Mouse (Mus musculus): ENCODE results near the gene Wbp1. TPM values are rescaled to one million over a fixed set of nuclear protein-coding genes. Genes with fewer than 3 reads are reported as not detected.

Wbp1 gene
- total and polyA plus RNA-seq, 3 experiments, result 79.1 to 388 (median 117) TPM

DNA sequence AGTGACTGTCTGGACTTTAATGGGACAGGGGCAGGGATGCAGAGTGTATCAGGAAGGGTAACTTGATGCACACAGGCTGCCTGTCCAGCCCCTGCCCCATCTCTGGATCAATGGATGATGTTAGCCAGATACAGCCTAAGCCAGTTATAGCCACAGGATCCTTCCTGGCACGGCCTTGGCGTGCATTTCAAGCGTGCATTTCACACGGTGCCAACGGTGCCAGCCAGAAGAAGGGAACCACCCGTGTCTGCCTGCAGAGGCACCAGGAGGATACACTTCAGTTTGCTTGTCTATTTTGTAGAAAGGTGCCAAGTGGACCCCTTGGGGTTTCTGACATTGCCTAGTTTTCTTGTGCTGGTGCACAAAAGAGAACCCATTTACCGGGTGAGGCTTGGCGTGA lies 18.7 kb upstream of the Wbp1 start:
- no peak for DNase-seq

DNA sequence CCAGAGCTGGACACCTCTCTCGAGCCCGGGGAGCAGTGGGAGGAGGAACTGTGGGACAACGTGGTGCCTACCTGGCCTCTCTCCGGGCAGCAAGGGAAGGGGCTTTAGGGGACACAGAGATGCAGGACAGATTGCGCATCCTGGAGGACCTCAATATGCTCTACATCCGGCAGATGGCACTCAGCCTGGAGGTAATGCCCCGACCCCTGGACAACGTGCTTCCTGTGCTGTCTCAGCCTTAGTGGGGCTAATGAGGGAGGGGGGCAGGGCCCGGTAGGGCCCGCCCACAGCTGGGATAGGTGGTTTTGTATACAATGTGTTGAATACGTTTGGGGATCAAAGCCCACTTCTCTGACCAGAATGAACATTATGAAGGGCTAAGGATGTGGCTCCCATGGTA lies 16.7 kb upstream of the Wbp1 start:
- DNase-seq, result no peak

DNA sequence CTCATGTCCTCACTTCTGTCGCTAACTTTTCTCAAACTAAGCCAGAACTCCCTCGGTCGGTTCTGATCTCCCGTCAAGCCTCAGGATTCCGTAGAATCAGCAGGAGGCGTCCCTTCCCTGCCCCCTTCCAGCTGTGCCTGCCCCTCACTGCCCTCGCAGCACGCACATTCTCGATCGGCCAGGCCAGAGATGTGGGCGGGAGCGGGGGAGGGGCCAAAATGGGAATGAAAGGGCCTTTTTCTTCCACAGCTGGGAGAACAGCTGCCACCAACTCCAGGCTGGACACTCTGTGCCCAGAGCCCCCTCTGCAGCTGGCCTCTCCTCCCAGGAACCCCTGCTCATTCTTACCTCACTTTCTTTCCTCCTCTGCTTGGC lies 16.2 kb upstream of the Wbp1 start:
- DNase-seq, result peak; percentile 94

DNA sequence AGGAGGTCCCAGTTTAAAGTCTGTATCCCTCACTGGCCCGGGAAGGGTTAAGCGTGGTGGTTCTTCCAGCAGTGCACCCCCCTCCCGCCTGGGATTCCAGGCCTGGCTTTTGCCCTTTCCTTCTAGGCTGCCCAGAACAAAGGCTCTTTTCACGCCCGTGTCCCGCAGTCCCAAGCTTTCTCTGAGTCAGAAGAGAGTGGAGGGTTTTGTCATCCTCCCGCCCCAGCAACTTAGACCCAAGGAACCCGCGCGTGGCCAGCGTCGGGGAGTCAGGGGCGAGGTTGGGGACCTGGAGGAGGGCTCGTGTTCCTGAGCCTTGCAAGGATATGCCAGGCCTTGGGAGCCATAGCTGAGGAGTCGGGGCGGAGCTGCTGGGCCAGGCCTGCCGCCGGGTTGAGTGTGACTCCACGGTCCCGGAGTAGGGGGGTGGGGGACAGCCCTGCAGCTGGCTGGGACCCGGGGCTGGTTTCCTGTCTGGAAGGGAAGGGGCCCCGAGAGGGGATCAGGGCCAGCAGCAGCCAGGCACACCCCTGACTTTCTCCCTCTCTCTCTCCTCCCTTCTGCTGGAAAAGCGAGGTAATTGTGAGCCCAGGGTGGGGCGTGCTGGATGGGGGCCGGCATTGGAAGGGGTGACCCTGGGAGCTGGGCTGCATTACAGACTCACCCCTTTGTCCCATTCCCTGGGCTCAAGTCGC lies 15.7 kb upstream of the Wbp1 start:
- peak; percentile 86 for DNase-seq

DNA sequence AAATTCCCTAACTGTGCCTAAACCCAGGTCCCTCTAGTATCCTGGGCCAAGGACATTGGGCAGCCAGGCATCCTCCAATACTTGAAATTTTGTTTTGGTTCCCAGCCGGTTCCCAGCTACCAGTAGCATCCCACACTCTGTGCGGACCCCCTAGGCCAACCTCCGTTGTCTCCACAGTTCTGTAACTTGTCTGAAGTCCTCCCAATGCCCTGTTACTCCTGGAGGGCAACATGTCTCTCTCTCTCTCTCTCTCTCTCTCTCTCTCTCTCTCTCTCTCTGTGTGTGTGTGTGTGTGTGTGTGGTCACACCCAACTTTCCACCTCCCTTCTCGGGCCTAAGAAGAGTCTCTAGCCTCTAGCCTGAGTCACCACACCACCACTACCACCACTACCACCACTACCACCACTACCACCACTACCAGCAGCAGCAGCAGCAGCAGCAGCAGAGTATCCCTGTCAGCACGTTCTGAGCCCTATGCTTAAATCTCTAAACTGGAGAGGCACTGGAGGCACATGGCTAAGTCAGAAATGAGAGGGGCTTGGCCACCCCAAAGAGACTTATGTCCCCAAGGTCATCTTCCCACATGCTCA lies 15.0 kb upstream of the Wbp1 start:
- no peak for DNase-seq

DNA sequence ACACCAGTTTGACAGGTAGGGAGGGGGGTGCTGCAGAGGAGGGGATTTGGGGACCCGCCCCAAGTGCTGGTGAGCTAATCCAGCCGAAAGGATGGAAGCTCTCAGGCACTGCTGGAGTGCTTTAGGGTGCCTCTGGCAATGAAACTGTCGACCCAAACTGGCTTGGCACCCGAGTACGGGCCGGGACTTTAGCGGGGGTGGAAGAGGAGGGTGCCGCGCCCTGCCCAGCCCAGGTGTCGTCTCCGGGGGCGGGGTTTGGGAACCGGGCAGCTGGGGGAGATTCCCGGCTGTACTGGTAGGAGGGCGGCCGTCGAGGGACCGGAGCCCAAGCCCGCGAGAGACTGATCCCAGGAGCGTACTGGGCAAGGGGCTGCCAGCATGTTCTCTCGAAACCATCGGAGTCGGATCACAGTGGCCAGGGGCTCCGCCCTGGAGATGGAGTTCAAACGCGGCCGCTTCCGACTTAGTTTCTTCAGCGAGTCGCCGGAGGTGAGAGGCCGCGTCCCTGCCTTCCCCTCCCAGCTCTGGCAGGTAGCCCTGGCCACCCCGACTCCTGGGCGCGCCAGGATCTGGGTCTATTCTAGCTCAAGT lies 14.3 kb upstream of the Wbp1 start:
- DNase-seq, result peak; percentile 49

DNA sequence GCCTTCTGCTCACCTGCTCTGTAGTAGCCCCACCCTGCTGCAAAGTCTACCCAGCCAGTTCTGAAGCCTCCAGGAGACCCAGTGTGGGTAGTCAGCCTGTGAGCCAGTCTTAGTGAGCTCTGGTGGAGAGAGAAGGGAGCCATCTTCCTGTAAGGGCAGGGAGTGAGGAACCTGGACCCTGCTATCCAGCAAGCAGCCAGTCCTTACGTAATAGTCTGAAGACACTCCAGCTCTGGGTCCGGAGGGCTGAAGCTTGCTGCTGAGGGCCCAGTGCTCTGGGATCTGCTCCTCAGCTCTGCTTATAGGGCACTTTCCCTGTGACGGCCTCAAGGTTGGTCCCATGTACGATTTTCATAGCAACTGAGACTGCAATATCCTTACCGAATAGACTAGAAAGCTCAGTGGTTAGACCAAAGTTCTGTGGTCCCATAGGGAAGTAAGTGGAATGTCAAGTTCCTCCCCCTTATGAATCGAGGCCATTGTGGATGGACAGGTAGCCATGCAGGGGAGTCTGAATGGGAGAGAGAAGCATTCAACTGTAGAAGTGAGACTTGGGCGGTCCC lies 13.7 kb upstream of the Wbp1 start, which contains the start of gene Rtkn:
Rtkn (plus strand) TSS at position 513 of the 563 bp plus-strand sequence.
- no peak for DNase-seq

DNA sequence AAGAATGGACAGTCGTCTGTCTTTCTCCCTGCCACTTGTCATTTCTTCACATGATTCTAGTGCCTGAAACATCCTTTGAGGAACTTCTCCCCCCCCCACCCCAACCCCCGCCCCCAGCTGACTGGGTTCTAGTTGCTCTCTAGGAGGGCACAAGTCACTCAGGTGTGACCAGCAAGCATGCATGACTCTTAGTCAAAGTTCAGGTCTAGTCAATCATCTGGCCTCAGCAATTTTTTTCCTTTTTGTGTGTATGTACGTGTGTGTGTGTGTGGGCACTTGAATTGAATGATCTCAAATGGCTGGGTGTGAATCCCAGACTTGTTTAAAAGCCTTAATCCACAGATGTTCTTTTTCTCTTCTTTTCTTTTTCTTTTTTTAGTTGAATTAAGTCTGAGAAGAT lies 12.9 kb upstream of the Wbp1 start:
- DNase-seq, result no peak

DNA sequence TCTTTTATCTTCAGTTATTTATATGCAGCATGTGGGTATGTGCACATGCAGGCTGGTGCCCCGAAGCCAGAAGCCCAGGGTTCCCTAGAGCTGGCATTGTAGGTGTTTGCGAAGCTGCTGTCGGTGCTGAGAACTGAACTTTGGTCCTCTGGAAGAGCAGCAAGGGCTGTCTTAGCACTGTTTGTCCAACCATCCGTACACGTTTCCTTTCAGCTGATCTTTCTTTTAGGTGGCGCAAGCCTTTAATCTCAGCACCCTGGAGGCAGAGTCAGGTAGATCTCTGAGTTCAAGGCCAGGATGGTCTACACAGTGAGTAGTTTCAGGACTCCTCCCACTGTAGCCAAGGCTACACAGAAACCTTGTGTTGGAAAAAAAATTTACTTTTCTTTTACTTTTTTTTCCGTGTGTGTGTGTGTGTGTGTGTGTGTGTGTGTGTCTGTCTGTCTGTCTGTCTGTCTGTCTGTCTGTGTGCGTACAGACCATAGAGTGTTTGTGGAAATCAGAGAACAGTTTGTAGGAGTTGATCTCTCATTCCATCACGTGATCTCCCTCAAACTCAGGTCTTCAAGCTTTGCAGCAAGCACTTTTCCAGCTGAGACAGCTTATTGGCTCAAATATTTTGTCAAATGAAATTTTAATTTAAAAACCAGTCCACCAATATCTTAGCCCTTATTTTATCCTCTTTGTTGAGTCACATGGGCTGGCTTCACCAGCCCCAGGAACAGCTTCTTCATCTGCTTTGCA lies 11.0 kb upstream of the Wbp1 start:
- DNase-seq, result no peak

DNA sequence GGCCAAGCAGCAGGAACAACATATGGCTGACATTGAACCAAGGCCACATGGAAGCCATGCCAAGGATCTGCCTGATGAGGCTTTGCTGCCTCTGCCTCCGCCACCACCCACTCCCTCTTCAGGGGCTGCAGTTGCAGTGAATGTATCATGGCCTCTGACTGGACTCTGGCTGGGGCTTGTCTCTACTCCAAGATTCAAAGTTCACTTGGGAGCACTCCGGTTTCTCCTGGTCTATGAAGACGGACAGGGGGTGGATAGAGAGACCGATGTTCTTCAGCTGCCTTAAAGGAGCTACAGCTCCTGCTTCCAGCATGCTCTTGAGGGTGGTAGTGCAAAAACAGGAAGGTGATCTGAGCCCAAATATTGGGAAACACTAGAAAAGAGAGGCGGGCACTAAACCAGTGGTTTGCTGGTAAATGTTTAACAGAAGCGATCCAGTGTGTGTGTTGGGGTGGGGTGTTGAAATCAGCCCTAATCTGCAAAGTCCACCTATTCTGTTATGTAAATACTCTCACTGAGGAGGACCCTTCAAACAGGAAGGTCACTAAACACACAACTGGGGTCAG lies 10.2 kb upstream of the Wbp1 start:
- no peak for DNase-seq

DNA sequence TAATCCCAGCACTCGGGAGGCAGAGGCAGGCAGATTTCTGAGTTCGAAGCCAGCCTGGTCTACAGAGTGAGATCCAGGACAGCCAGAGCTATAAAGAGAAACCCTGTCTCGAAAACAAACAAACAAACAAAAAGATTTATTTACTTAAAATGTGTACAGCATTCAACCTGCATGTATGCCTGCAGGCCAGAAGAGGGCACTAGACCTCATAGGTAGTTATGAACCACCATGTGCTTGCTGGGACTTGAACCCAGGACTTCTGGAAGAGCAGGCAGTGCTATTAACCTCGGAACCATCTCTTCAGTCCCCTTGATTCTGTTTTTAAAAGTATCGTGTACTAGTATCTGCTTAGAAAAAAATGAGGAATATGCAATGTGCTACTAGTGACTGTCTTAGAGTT lies 6.1 kb upstream of the Wbp1 start:
- no peak for DNase-seq

DNA sequence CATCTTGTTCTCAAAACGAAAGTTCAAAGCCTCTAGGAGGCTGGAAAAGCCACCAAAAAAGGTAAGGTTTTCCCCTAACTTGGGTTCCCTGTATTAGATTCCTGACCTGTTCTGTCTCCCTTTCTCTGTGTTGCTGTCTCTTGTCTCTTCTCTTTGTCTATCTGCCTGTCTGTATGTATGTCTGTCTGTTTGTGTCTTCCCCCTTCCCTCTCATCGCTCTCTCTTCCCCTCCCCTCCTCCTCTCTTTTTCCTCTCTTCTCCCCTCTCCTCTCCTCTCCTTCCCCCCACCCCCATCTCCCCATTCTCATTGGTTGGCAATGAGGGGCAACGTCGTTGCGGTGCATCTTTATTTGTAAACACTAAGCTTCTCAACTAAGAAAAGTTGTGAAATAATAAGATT lies 4.0 kb upstream of the Wbp1 start, which contains the start of gene Ino80b:
Ino80b (minus strand) TSS at position 101 of the 400 bp plus-strand sequence.
- no peak for DNase-seq

DNA sequence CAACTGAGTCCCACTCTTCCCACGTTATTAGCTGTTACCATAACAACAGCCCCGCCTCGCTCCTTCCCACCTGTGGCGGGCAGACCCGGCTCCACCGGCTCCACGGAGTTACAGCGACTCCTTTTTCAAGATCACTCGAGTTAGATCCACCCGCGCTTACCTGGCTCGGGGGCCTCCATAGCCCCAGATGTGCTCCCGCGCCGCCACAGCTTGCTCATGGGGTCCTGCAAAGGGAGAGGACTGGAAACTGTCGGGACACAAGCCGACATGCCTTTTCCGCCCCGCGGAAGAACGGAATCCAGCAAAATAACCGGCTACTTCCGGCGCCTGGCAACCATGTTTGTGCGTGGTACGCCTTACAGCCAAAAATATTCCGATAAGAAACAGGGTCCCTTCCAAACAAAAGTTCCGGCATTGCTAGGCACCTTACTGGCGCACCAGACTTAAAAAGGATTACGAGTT lies 3.5 kb upstream of the Wbp1 start:
- DNase-seq, result peak; percentile 93

DNA sequence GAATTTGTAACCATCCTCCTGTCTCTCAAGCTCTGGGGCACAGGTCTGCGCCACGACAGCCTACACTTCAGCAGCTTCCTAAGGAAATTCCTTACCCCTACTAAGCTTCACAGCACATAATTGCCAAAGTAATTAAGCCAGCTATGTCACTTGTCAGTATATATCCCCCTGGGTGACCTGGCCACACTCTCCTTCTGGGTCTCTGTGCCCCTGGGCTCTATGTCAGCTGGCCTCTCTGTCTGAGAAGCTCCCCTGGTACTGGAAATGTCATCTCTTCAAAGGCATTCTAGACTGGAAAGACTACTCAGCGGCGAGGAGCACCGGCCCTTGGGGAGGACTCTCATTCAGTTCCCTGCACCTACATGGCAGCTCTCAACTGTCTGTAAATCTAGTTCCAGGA lies 1.6 kb upstream of the Wbp1 start:
- DNase-seq, result no peak

DNA sequence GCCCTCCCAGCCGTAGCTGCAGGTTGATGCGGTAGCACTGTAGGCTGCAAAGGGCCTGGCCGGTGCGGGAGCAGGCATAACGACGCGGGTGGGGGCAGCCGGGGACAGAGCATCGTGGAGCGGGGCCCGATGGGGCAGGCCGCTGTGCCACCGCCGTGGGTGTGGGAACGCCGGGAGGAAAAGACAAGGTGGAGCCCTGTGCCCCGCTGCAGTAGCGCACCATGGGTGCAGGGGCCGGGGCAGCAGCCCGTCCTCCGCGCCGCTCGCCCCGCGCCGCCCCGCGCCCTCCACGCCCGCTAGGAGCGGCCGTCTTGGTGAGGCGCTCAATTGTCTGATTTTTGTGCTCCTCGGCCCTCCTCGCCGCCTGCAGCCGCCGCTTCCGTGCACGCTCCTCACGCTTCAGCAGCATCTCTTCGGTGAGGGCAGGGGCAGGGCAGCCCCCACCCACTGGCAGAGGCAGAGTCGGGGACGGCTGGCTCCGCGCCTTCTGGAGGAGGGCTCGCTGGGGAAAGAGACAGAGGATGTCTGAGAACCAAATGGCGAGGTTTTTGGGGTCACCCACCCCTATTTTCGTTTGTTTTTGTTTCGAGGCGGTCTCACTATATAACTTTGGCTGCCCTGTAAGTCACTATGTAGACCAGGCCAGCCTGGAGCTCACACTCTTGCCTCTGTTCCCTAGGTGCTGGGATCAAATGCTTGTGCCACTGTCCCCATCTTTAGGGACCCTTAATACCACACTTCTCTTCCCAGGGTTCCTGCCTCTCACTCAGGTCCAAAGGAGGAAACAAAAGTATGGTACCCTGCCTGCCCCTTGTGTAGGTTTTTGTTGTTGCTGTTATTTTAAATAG lies 728 bp upstream of the Wbp1 start:
- DNase-seq, result no peak

DNA sequence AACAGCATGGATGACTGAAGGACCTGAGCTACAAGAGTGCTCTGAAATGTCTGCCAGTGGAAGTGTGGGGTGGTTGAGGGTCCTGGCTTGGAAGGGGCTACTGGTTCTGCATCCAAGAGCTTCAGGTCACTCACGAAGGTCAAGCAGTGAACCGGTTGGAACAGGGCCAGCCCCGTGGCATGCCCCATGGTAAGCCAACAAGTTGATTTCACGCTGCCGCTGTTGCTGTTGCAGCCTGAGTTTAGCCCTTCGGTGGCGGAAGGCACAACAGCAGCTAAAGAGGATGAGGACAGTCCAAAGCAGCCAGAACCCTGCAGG lies 1.7 kb downstream of the Wbp1 start:
- DNase-seq, result peak; percentile 47

DNA sequence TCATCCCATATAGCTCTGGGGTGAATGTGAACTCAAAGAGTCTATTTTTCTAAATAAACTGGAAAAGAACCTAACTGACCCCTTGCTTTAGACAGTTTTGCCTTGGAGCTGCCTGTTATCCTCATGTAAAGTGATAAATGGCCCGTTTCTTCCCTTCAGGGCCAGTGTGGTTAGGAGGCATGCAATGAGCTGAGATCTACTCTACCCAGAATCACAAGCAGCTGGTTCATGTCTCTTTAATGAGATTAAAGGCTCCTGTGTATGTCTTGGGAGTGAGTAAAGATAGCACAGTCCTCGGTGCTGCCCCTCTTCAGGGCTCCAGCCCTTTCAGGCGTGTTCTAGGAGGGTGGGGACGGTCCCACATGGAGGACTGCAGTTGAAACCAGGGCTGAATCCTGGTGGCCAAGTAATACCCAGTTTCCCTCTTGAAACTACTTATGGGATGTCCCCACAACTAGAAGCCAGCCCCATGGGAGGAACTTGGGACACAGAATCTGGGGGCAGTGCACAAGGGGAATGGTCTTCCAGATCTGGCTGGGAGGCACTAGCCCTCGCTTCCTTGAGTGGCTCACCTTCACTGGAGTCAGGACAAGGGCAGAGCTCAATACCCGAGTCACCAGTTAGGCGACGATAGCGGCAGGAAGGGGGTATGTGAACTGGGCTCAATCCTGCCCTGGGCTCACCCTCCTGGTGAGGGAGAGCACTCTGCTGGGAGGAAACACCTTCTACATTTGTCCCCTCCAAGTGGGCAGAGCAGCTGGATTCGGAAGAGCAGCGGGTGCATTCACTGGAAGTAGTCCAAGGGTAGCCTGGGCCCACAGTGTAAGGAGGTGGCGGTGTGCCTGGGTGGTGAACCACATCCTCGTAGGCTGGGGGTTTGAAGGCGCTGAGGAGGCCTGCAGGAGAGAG lies 2.3 kb downstream of the Wbp1 start:
- DNase-seq, result no peak

DNA sequence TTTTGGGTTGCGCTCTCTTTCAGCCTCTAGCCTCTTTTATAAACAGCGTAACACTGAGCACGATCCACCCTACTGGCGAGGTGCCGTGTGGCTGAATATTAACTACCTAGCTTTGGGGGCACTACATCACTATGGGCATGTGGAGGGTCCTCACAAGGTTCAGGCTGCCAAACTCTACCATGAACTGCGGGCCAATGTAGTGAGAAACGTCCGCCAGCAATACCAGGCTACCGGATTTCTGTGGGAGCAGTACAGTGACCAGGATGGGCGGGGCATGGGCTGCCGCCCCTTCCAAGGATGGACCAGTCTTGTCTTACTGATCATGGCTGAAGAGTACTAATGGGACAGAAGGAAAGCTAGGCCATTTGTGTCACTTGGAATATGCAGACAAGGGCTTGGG lies 3.0 kb downstream of the Wbp1 start:
- no peak for DNase-seq

DNA sequence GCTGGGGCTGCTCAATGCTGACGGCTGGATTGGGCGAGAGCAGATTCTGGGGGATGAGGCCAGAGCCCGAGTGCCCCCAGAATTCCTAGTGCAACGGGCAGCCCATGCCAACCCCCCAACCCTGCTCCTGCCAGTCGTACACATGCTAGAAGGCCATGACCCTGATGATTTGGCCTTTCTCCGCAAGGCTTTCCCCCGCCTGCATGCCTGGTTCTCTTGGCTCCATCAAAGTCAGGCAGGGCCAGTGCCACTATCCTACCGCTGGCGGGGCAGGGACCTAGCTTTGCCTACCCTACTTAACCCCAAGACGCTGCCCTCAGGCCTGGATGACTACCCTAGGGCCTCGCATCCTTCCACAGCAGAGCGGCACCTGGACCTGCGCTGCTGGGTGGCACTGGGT lies 3.7 kb downstream of the Wbp1 start:
- peak; percentile 62 for DNase-seq

DNA sequence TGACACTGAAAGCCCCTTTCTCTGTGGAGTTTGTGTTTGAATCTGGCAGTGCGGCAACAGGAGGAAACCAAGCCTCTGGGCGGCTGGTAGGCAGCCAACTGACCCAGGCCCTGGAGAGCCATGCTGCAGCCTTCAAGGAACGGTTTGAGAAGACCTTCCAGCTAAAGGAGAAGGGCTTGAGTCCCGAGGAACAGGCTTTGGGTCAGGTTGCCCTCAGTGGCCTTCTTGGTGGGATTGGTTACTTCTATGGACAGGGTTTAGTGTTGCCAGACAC lies 4.3 kb downstream of the Wbp1 start:
- no peak for DNase-seq

All from adrenal gland, adult 2 months (tissue).